Mouse (Mus musculus) MEL (cell line): ENCODE results near the gene Aaed1. TPM values are rescaled to one million over a fixed set of nuclear protein-coding genes. Genes with fewer than 3 reads are reported as not detected.

Source experiments
- DNase-seq: peaks from one replicate; pipeline ENCODE4 v3.0.0; 2011; ENCODE audit warnings: low read depth, low spot score
- H3K27ac ChIP-seq: 2 replicates; pipeline ENCODE4 v1.5.1; 2012; ENCODE audit warnings: low read depth, mild to moderate bottlenecking, control low read depth, low read length, moderate library complexity; ENCODE audit not compliant: control insufficient read depth
- H3K27me3 ChIP-seq, 2 experiments: fragments of 150-350 bp in 1 of 2; sonication (generic) in 1 of 2; 2 replicates each; pipeline ENCODE4 v1.6.1; 2012; ENCODE audit warnings: low read length in 2 of 2, mild to moderate bottlenecking in 2 of 2, improper control_type of control experiment in 1 of 2, moderate library complexity in 1 of 2; ENCODE audit not compliant: insufficient read depth in 2 of 2, control insufficient read depth in 1 of 2
- H3K36me3 ChIP-seq, 2 experiments: 2 replicates each; pipeline ENCODE4 v1.6.1; 2012 to 2014; ENCODE audit warnings: low read length in 2 of 2, improper control_type of control experiment in 1 of 2, inconsistent platforms in 1 of 2, mild to moderate bottlenecking in 1 of 2; ENCODE audit not compliant: insufficient read depth in 2 of 2, control insufficient read depth in 1 of 2
- H3K4me1 ChIP-seq, 2 experiments: fragments of 150-350 bp in 1 of 2; sonication (generic) in 1 of 2; 2 replicates each; pipeline ENCODE4 v1.6.1; 2012; ENCODE audit warnings: low read length in 2 of 2, improper control_type of control experiment in 1 of 2, mild to moderate bottlenecking in 1 of 2; ENCODE audit not compliant: insufficient read depth in 2 of 2, control insufficient read depth in 1 of 2
- H3K4me3 ChIP-seq, 2 experiments: fragments of 150-350 bp in 1 of 2; sonication (generic) in 1 of 2; 2 replicates each; pipeline ENCODE4 v1.5.1; 2012; ENCODE audit warnings: low read depth in 2 of 2, low read length in 2 of 2, mild to moderate bottlenecking in 2 of 2, moderate library complexity in 2 of 2, control low read depth in 1 of 2, improper control_type of control experiment in 1 of 2; ENCODE audit not compliant: control insufficient read depth in 1 of 2, insufficient read depth in 1 of 2
- H3K79me2 ChIP-seq: 2 replicates; pipeline ENCODE4 v1.6.1; 2012; ENCODE audit warnings: mild to moderate bottlenecking, low read length, moderate library complexity; ENCODE audit not compliant: control insufficient read depth, poor library complexity, insufficient read depth
- H3K9ac ChIP-seq: 2 replicates; pipeline ENCODE4 v1.6.1; 2012; ENCODE audit warnings: low read depth, mild to moderate bottlenecking, control low read depth, low read length, moderate library complexity; ENCODE audit not compliant: control insufficient read depth, poor library complexity, severe bottlenecking
- H3K9me3 ChIP-seq: fragments of 150-350 bp; sonication (generic); replicated peaks from 2 replicates; pipeline ENCODE4 v1.6.1; 2012; ENCODE audit warnings: mild to moderate bottlenecking, low read length, improper control_type of control experiment, moderate library complexity; ENCODE audit not compliant: insufficient read depth
- BHLHE40 ChIP-seq: IDR thresholded peaks from 2 replicates; pipeline ENCODE4 v1.6.1; 2012; ENCODE audit warnings: low read depth, mild to moderate bottlenecking, inconsistent platforms, low read length, improper control_type of control experiment, borderline replicate concordance
- ELF1 ChIP-seq: IDR thresholded peaks from 2 replicates; pipeline ENCODE4 v1.6.1; 2014; ENCODE audit warnings: low read depth, mild to moderate bottlenecking, inconsistent platforms, low read length, improper control_type of control experiment, moderate library complexity
- EP300 ChIP-seq, 2 experiments: IDR thresholded peaks; 2 replicates each; pipeline ENCODE4 v1.6.1; 2011; ENCODE audit warnings: improper control_type of control experiment in 2 of 2, low read length in 2 of 2, low read depth in 1 of 2, mild to moderate bottlenecking in 1 of 2
- HCFC1 ChIP-seq: IDR thresholded peaks from 2 replicates; pipeline ENCODE4 v1.6.1; 2012; ENCODE audit warnings: low read depth, mild to moderate bottlenecking, inconsistent platforms, low read length, improper control_type of control experiment, moderate library complexity
- MAFK ChIP-seq: IDR thresholded peaks from 2 replicates; pipeline ENCODE4 v1.6.1; 2011; ENCODE audit warnings: low read depth, mild to moderate bottlenecking, low read length, improper control_type of control experiment, borderline replicate concordance
- MEF2A ChIP-seq: IDR thresholded peaks from 2 replicates; pipeline ENCODE4 v1.6.1; 2014; ENCODE audit warnings: low read depth, mild to moderate bottlenecking, inconsistent platforms, low read length, improper control_type of control experiment; ENCODE audit not compliant: poor library complexity, insufficient replicate concordance, severe bottlenecking; ENCODE audit errors: extremely low read depth
- MXI1 ChIP-seq: IDR thresholded peaks from 2 replicates; pipeline ENCODE4 v1.6.1; 2011; ENCODE audit warnings: mild to moderate bottlenecking, low read depth, low read length, improper control_type of control experiment
- MYB ChIP-seq: IDR thresholded peaks from 2 replicates; pipeline ENCODE4 v1.6.1; 2011; ENCODE audit warnings: mild to moderate bottlenecking, low read depth, low read length, improper control_type of control experiment
- NRF1 ChIP-seq: IDR thresholded peaks from 2 replicates; pipeline ENCODE4 v1.6.1; 2014; ENCODE audit warnings: low read depth, mild to moderate bottlenecking, inconsistent platforms, low read length, improper control_type of control experiment, moderate library complexity; ENCODE audit not compliant: poor library complexity, insufficient read depth, severe bottlenecking
- POLR2AphosphoS2 ChIP-seq: IDR thresholded peaks from 2 replicates; pipeline ENCODE4 v1.6.1; 2011; ENCODE audit warnings: low read length, improper control_type of control experiment
- TAL1 ChIP-seq: IDR thresholded peaks from 2 replicates; pipeline ENCODE4 v1.6.1; 2012; ENCODE audit warnings: mild to moderate bottlenecking, inconsistent platforms, low read length, moderate library complexity, mixed read lengths
- TBP ChIP-seq: IDR thresholded peaks from 2 replicates; pipeline ENCODE4 v1.8.0; 2011; ENCODE audit warnings: low read depth, low read length, improper control_type of control experiment
- TCF12 ChIP-seq: IDR thresholded peaks from 2 replicates; pipeline ENCODE4 v1.6.1; 2014; ENCODE audit warnings: low read depth, mild to moderate bottlenecking, inconsistent platforms, low read length, improper control_type of control experiment, moderate library complexity
- USF2 ChIP-seq, 2 experiments: IDR thresholded peaks; 2 replicates each; pipeline ENCODE4 v1.6.1; 2011 to 2012; ENCODE audit warnings: improper control_type of control experiment in 2 of 2, low read length in 2 of 2, borderline replicate concordance in 1 of 2, inconsistent platforms in 1 of 2, low read depth in 1 of 2, mild to moderate bottlenecking in 1 of 2; ENCODE audit not compliant: insufficient read depth in 1 of 2
- ZC3H11A ChIP-seq: IDR thresholded peaks from 2 replicates; pipeline ENCODE4 v1.6.1; 2012; ENCODE audit warnings: low read depth, mild to moderate bottlenecking, inconsistent platforms, low read length, improper control_type of control experiment
- ZNF384 ChIP-seq: IDR thresholded peaks from 2 replicates; pipeline ENCODE4 v1.6.1; 2012; ENCODE audit warnings: low read depth, mild to moderate bottlenecking, inconsistent platforms, low read length, improper control_type of control experiment
- polyA plus RNA-seq, 2 experiments: library from polyadenylated mRNA; stranded (reverse) in 1 of 2; unstranded in 1 of 2; fragments of >175 nt in 1 of 2; fragments of >200 nt in 1 of 2; gene quantifications; 2 replicates each; pipeline versions ENCODE4 v1.2.1 to v1.2.4; 2012; ENCODE audit warnings: low replicate concordance in 2 of 2, low read depth in 1 of 2; ENCODE audit not compliant: insufficient read length in 2 of 2, insufficient read depth in 1 of 2, missing spikeins in 1 of 2
- total RNA-seq: library from RNA; depleted of rRNA; stranded (reverse); fragments of 300-350 nt; gene quantifications from 2 replicates; pipeline ENCODE4 v1.2.3, GENCODE M21; 2012

The Aaed1 gene
- total and polyA plus RNA-seq, 3 experiments, result 4.2 to 190 (median 13.5) TPM

DNA sequence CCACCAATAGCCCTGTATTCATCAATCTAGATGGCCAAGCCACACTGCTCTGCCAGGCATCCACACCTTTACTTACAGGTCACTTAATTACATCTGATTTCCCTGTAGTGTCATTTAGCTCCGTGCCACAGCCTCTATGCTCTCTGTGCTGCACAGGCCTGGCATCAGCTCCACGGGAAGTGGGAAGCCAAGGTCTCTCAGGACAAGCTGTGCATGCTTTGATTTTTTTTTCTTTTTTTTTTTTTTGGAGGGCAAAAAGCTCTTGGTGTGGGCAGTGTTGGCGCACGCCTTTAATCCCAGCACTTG lies 54.0 kb downstream of the Aaed1 start:
- Histone ChIP-seq H3K27ac (no peak overlapping the region), H3K4me1 (peaks cover 6 to 19% of the 10 kb centered on the region in 2 experiments; a peak in 3 of 4 replicates), H3K79me2 (peaks cover 31% of the 10 kb centered on the region), H3K4me3 (no peak overlapping the region), H3K9ac (no peak overlapping the region), H3K9me3 (no peaks in the 10 kb centered on the region), H3K27me3 (no peaks in the 10 kb centered on the region), H3K36me3 (peaks cover 0 to 13% of the 10 kb centered on the region in 2 experiments; a peak in 2 of 4 replicates)
- no peak for DNase-seq
- no peak for TF ChIP-seq TAL1
- TF ChIP-seq USF2 (IDR thresholded peaks at IDR 0.05; ENCODE audit: borderline replicate concordance in 1 of 2, insufficient read depth in 1 of 2, low read depth in 1 of 2, low read length in 2 of 2), result no peak
- no peak for TF ChIP-seq HCFC1
- no peak for TF ChIP-seq MEF2A

- Histone ChIP-seq H3K79me2 (peaks cover 32% of the 10 kb centered on the region), H3K36me3 (peaks cover 0 to 17% of the 10 kb centered on the region in 2 experiments; a peak in 2 of 4 replicates), H3K4me1 (peaks cover 11 to 19% of the 10 kb centered on the region in 2 experiments), H3K27ac (no peak overlapping the region), H3K27me3 (no peaks in the 10 kb centered on the region), H3K4me3 (no peak overlapping the region), H3K9me3 (no peaks in the 10 kb centered on the region), H3K9ac (no peak overlapping the region)
- no peak for DNase-seq
- TF ChIP-seq EP300 (IDR thresholded peaks at IDR 0.05; ENCODE audit: low read depth in 1 of 2, low read length in 2 of 2) (no peak), TBP (no peak), ELF1 (no peak), ZNF384 (no peak), MXI1 (no peak), POLR2AphosphoS2 (no peak), ZC3H11A (no peak), MAFK (no peak), BHLHE40 (no peak), TCF12 (no peak), NRF1 (no peak), MYB (no peak)
These were observed 54.5 kb downstream of the Aaed1 start for GRCm38 (mm10) chr13:64257814-64258515.
